Mouse (Mus musculus) spleen, adult 2 months (tissue): Measurements from ENCODE around the gene Lmf1. TPM values are rescaled to one million over a fixed set of nuclear protein-coding genes. Genes with fewer than 3 reads are reported as not detected.

Experiments used
- DNase-seq, 2 experiments: peaks; one replicate each; pipeline versions ENCODE4 v3.0.0 to v3.0.0-alpha.2; 2012 to 2021; ENCODE audit warnings: low spot score in 2 of 2, low read depth in 1 of 2
- H3K27ac ChIP-seq: fragments of 200-500 bp; 2 replicates; pipeline ENCODE4 v1.5.1; 2012; ENCODE audit warnings: low read length, inconsistent platforms; ENCODE audit not compliant: insufficient read depth
- H3K27me3 ChIP-seq: fragments of 200-500 bp; 2 replicates; pipeline ENCODE4 v1.6.1; 2012; ENCODE audit warnings: mild to moderate bottlenecking, moderate library complexity, low read length, inconsistent platforms; ENCODE audit not compliant: control insufficient read depth, insufficient read depth
- H3K36me3 ChIP-seq: fragments of 200-500 bp; 2 replicates; pipeline ENCODE4 v1.6.1; 2012; ENCODE audit warnings: mild to moderate bottlenecking, low read length, inconsistent platforms; ENCODE audit not compliant: control insufficient read depth, insufficient read depth
- H3K4me1 ChIP-seq: fragments of 200-500 bp; 2 replicates; pipeline ENCODE4 v1.6.1; 2011; ENCODE audit warnings: inconsistent platforms; ENCODE audit not compliant: control insufficient read depth, insufficient read depth, insufficient read length
- H3K4me3 ChIP-seq: fragments of 200-500 bp; 2 replicates; pipeline ENCODE4 v1.5.1; 2011; ENCODE audit warnings: mild to moderate bottlenecking, inconsistent platforms; ENCODE audit not compliant: insufficient read depth, insufficient read length; ENCODE audit errors: extremely low read depth
- CTCF ChIP-seq: fragments of 200-500 bp; IDR thresholded peaks from 2 replicates; pipeline ENCODE4 v1.5.1; 2011; ENCODE audit warnings: mild to moderate bottlenecking, inconsistent platforms; ENCODE audit not compliant: insufficient read depth, insufficient read length, insufficient replicate concordance; ENCODE audit errors: extremely low read depth
- POLR2A ChIP-seq: fragments of 200-500 bp; IDR thresholded peaks from 2 replicates; pipeline ENCODE4 v1.6.1; 2011; ENCODE audit warnings: low read depth, low read length, inconsistent platforms
- WGBS: fragments of 180-500 bp; shearing (Covaris S2); methylation state at CpG from one replicate; pipeline ENCODE4 v1.1.7; 2018; 5-methylcytosine and 5-hydroxymethylcytosine counted together
- polyA plus RNA-seq: library from polyadenylated mRNA; depleted of rRNA; stranded (reverse); fragments of >200 nt; gene quantifications from 2 replicates; pipeline ENCODE4 v1.2.3, GENCODE M21; 2012

Lmf1 gene
- polyA plus RNA-seq, 1 experiment: 15.6 TPM

GRCm38 (mm10) chr17:25630313-25630712, 51.4 kb downstream of the Lmf1 start:
- Histone ChIP-seq H3K27me3 (no peaks in the 10 kb centered on the region), H3K4me1 (no peaks in the 10 kb centered on the region), H3K4me3 (no peak overlapping the region), H3K36me3 (peaks cover 4% of the 10 kb centered on the region), H3K27ac (no peak overlapping the region)
- TF ChIP-seq CTCF (no peak), POLR2A (no peak)
- whole genome bisulfite sequencing: 89% methylated on average over 5 of the region's 5 CpGs
- DNase-seq: no peak

DNA sequence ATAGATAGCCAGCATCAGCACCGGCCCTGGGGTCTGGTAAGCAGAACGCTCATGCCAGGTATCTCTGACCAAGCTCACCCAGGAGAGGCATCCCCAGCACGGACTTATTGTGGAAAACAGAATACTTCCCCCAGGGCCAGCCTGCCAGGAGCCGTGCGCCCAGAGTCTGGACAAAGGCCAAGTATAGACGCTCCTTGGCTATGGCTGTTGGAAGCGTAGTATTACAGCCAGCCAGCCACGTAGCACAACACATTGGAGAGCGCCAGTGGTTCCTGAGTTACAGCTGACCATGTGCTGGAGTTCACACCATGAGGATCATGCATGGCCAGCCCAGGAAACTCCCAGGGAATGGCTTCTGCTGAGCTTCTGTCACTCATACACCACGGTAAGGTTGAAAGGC, 55.2 kb downstream of the Lmf1 start:
- WGBS: 94% methylated on average over 10 of the region's 10 CpGs
- Histone ChIP-seq H3K4me1 (no peaks in the 10 kb centered on the region), H3K36me3 (peaks cover 4% of the 10 kb centered on the region), H3K27ac (no peak overlapping the region), H3K4me3 (no peak overlapping the region), H3K27me3 (no peaks in the 10 kb centered on the region)
- TF ChIP-seq CTCF (no peak), POLR2A (no peak)
- no peak for DNase-seq

DNA sequence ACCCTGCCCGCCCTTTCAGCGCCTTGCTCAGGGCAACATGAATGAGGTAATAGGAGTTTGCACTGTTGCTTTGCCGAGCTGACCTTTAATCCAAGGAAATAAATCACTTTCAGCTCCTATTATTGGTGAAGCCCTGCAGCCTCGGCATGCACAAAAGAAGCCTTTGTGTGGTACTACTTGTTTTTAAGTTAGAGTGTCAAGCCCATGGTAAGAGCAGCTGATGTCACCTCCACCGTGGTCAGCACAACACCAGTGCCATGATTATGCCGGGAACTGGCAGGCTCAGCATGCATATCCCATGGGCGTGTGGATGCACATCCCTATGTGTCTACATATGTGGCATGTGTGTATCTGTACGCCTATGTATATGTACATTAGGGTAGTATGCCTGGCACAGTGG, 56.5 kb downstream of the Lmf1 start:
- Histone ChIP-seq H3K27me3 (no peaks in the 10 kb centered on the region), H3K36me3 (peaks cover 4% of the 10 kb centered on the region), H3K4me3 (no peak overlapping the region), H3K27ac (no peak overlapping the region), H3K4me1 (no peaks in the 10 kb centered on the region)
- DNase-seq: no peak
- TF ChIP-seq POLR2A (no peak), CTCF (no peak)
- WGBS: 89% methylated on average over 8 of the region's 8 CpGs

DNA sequence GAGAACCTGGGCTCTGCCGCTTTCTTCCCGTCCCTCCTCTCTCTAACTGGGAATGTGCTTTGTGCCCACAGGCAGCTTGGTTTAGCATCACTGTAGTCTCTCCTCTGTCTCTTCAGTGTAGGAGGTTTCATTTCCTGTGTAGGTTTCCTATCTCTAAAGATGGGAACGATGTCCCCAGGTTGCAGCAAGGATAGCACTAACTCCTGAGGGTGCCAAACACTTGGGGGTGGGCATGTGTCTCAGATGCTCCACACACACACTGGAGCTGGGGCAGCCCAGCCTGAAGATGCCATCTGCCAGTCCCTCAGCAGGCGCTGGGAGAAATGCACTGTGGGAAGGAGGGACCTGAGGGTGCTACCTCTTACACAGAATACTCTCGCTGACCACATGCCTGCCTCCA, 56.9 kb downstream of the Lmf1 start:
- no peaks in the 10 kb centered on the region for H3K4me1 ChIP-seq
- no peak overlapping the region for H3K27ac ChIP-seq
- 89% methylated on average over 5 of the region's 5 CpGs for WGBS
- H3K36me3 ChIP-seq: peaks cover 4% of the 10 kb centered on the region
- no peaks in the 10 kb centered on the region for H3K27me3 ChIP-seq
- DNase-seq: no peak
- TF ChIP-seq POLR2A (no peak), CTCF (no peak)
- H3K4me3 ChIP-seq: no peak overlapping the region

GRCm38 (mm10) chr17:25637986-25638385, 59.1 kb downstream of the Lmf1 start:
- 94% methylated on average over 7 of the region's 7 CpGs for WGBS
- H3K4me1 ChIP-seq: no peaks in the 10 kb centered on the region
- no peak overlapping the region for H3K4me3 ChIP-seq
- TF ChIP-seq CTCF: no peak
- no peak for DNase-seq
- no peak overlapping the region for H3K27ac ChIP-seq
- H3K27me3 ChIP-seq: no peaks in the 10 kb centered on the region
- peaks cover 3% of the 10 kb centered on the region for H3K36me3 ChIP-seq

GRCm38 (mm10) chr17:25638442-25638841, 59.6 kb downstream of the Lmf1 start:
- 97% methylated on average over 4 of the region's 4 CpGs for WGBS
- H3K4me3 ChIP-seq: no peak overlapping the region
- DNase-seq: no peak
- no peak for TF ChIP-seq CTCF
- no peak for TF ChIP-seq POLR2A
- H3K27ac ChIP-seq: no peak overlapping the region
- H3K36me3 ChIP-seq: peaks cover 3% of the 10 kb centered on the region
- no peaks in the 10 kb centered on the region for H3K27me3 ChIP-seq
- H3K4me1 ChIP-seq: no peaks in the 10 kb centered on the region

GRCm38 (mm10) chr17:25640956-25641355, 62.1 kb downstream of the Lmf1 start:
- Histone ChIP-seq H3K36me3 (no peaks in the 10 kb centered on the region; the same call in 1 of the 2 replicates), H3K27me3 (no peaks in the 10 kb centered on the region), H3K4me1 (no peaks in the 10 kb centered on the region), H3K4me3 (no peak overlapping the region), H3K27ac (no peak overlapping the region)
- TF ChIP-seq CTCF (no peak), POLR2A (no peak)
- no peak for DNase-seq
- 91% methylated on average over 4 of the region's 4 CpGs for WGBS
